Mouse (Mus musculus): ENCODE measurements at regions not wholly inside any gene's neighbourhood (a gene's known extent, or its start where the extent isn't known, plus 50 kb on each side); places are given as distances from the start of the nearest gene placed in this dataset.

- no peak for DNase-seq (ENCODE audit: low read depth, low spot score)
Observed at GRCm38 (mm10) chr3:133846301-133846700, 301.4 kb upstream of the Tet2 start.

- no peak for DNase-seq (ENCODE audit: low read depth, low spot score)
Observed at GRCm38 (mm10) chr3:133874383-133874782, 329.4 kb upstream of the Tet2 start.

- peak; percentile 68 for DNase-seq (ENCODE audit: low read depth, low spot score)
Observed at GRCm38 (mm10) chr3:133876439-133877072, 331.6 kb upstream of the Tet2 start.

GRCm38 (mm10) chr3:133877310-133877709 lies 332.4 kb upstream of the Tet2 start:
- DNase-seq (ENCODE audit: low read depth, low spot score) = no peak

- no peak for DNase-seq (ENCODE audit: low read depth, low spot score)
Observed at GRCm38 (mm10) chr3:133880626-133881025, 335.7 kb upstream of the Tet2 start.

GRCm38 (mm10) chr3:133901931-133902330 lies 334.4 kb upstream of the Cxxc4 start:
- DNase-seq (ENCODE audit: low read depth, low spot score) = no peak

GRCm38 (mm10) chr3:133922200-133922599 lies 314.1 kb upstream of the Cxxc4 start:
- DNase-seq (ENCODE audit: low read depth, low spot score) = no peak

- DNase-seq (ENCODE audit: low read depth, low spot score) = no peak
Observed at GRCm38 (mm10) chr3:133965322-133965721, 271.0 kb upstream of the Cxxc4 start.

GRCm38 (mm10) chr3:133968176-133968575 lies 268.1 kb upstream of the Cxxc4 start:
- no peak for DNase-seq (ENCODE audit: low read depth, low spot score)

- DNase-seq (ENCODE audit: low read depth, low spot score) = no peak
Observed at GRCm38 (mm10) chr3:133972774-133973173, 263.5 kb upstream of the Cxxc4 start.

- DNase-seq (ENCODE audit: low read depth, low spot score) = no peak
Observed at GRCm38 (mm10) chr3:133987681-133988080, 248.6 kb upstream of the Cxxc4 start.

GRCm38 (mm10) chr3:133993971-133994370 lies 242.3 kb upstream of the Cxxc4 start:
- DNase-seq (ENCODE audit: low read depth, low spot score) = no peak

- no peak for DNase-seq (ENCODE audit: low read depth, low spot score)
Observed at GRCm38 (mm10) chr3:133999965-134000364, 236.3 kb upstream of the Cxxc4 start.

- no peak for DNase-seq (ENCODE audit: low read depth, low spot score)
Observed at GRCm38 (mm10) chr3:134000595-134000994, 235.7 kb upstream of the Cxxc4 start.

GRCm38 (mm10) chr3:134014805-134015204 lies 221.5 kb upstream of the Cxxc4 start:
- no peak for DNase-seq (ENCODE audit: low read depth, low spot score)

GRCm38 (mm10) chr3:134015412-134015811 lies 220.9 kb upstream of the Cxxc4 start:
- DNase-seq (ENCODE audit: low read depth, low spot score) = no peak

- no peak for DNase-seq (ENCODE audit: low read depth, low spot score)
Observed at GRCm38 (mm10) chr3:134033862-134034261, 202.4 kb upstream of the Cxxc4 start.

GRCm38 (mm10) chr3:134036310-134036934 lies 199.9 kb upstream of the Cxxc4 start:
- DNase-seq (ENCODE audit: low read depth, low spot score) = no peak

- DNase-seq (ENCODE audit: low read depth, low spot score) = no peak
Observed at GRCm38 (mm10) chr3:134050649-134051048, 185.6 kb upstream of the Cxxc4 start.

GRCm38 (mm10) chr3:134082461-134082860 lies 153.8 kb upstream of the Cxxc4 start:
- no peak for DNase-seq (ENCODE audit: low read depth, low spot score)

- DNase-seq (ENCODE audit: low read depth, low spot score) = no peak
Observed at GRCm38 (mm10) chr3:134099471-134100125, 136.7 kb upstream of the Cxxc4 start.

GRCm38 (mm10) chr3:134102151-134102738 lies 134.0 kb upstream of the Cxxc4 start:
- no peak for DNase-seq (ENCODE audit: low read depth, low spot score)

GRCm38 (mm10) chr3:134104625-134105024 lies 131.7 kb upstream of the Cxxc4 start:
- DNase-seq (ENCODE audit: low read depth, low spot score) = no peak

Data from retina, adult 2 months (tissue).